Mouse (Mus musculus): ENCODE measurements around the gene Pakap.

The Pakap gene

GRCm38 (mm10) chr4:57715849-57716248 is 147.9 kb downstream of the Pakap start:
- DNase-seq (ENCODE audit: low spot score in 2 of 2): no peak

- no peak for DNase-seq (ENCODE audit: low spot score in 2 of 2)
These were observed 148.8 kb downstream of the Pakap start for GRCm38 (mm10) chr4:57716735-57717134.

DNA sequence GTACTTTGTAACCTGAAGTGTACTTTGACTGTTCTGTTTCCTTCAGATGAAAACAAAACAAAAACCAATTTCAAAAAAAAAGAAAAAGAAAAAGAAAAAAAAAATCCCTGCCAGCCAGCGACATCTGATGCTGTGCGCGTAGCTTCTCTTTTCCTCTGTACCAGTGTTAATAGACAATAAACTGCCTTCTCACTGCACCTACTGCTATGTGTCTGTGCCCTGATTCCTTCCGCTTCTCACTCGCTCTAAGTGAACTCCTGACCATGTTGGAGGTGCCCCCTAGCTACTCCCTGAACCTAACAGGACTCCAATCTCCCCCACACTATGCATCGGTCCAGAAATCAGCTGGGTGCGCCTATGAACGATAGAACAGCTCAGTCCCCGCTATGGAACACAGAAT is 149.4 kb downstream of the Pakap start, which contains the start of gene Akap2:
TSS of gene Akap2 (plus strand) at position 304 of the 400 bp plus-strand sequence.
- DNase-seq (ENCODE audit: low spot score in 2 of 2): no peak

DNA sequence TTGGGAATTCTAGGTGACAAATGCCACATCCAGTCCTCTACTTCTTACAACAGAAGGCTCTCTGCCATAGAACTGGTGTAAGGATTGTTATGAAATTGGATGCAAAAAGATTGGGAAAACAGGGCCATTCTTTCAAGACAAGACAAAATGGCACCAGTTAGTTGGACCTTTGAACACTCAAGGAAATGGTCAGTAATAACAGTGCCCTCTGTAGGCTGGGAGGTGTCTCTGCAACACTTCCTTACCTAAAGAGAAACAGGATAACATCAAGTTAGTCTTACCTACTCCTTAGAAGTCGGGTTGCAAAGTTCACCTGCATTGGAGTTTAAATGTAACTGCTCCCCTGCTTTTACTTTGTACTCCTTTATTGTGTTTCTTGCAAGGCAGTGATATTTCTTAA is 151.4 kb downstream of the Pakap start:
- DNase-seq (ENCODE audit: low spot score in 2 of 2): no peak

GRCm38 (mm10) chr4:57720869-57721361 is 152.9 kb downstream of the Pakap start:
- no peak for DNase-seq (ENCODE audit: low spot score in 2 of 2)

- DNase-seq (ENCODE audit: low spot score in 2 of 2): no peak
These were observed 154.3 kb downstream of the Pakap start for GRCm38 (mm10) chr4:57722296-57722695.

GRCm38 (mm10) chr4:57723659-57724058 is 155.7 kb downstream of the Pakap start:
- no peak for DNase-seq (ENCODE audit: low spot score in 2 of 2)

DNA sequence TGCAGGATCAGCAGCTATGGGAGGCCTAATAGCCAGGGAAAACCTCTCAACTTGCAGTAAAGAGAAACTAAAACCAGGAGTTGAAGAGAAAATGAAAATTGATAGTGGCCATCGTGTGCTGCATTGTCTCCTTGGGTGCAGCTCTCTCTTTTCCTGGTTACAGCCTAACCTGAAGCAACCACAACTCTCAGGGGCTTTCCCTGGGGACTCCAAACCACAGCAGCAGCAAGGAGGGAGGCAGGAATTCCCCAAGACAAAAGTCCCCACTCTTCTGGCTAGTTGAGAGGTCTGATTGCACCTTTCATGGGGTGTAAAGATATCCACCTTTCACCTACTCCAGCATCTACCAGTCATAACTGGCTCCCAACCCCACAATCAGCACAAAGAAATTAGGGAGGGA is 157.6 kb downstream of the Pakap start:
- DNase-seq (ENCODE audit: low spot score in 2 of 2): no peak

DNA sequence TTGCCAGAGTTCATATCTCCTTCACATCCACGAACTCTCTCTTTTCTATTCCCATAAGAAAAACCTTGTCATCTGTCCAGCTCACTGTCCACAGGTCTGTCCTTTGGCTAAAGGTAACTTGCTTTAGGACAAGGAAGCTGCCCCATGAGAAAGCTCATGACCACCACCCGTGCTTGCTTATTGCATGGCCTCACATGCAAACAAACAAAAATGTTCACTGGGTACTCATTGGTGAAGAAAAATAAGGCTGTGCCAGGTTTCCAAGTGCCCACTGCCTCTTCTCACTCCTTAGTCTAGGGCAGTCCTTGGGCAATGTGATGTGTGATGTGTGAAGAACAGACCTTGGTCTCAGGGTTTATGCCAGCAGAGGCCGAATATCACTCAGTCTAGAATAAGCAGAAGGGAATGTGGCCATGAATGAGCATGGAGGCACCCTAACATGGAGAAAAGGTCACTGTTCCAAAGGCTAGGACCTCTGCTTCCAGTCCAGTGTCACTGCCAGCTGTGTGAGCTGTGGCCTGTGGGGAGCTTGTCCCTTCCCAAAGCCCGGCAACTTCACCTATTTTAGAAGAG is 160.7 kb downstream of the Pakap start:
- no peak for DNase-seq (ENCODE audit: low spot score in 2 of 2)

DNA sequence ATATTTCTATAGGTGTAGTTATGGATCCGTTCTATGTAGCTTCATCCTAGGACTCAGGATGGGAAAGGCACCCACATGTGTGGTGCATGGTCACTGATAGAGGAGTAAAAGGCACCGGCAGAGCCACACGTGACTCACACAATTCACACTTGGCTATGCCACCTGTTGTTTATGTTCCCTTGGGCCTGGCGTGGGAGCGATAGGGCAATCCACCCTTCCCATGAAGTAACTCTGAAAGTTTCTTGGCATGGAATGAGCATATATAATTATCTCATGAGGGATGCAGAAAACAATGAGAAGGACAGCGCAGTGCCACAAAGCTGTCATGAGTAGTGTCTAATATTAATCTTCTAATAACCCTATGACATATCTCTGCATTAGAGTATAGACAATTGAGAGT is 162.1 kb downstream of the Pakap start:
- DNase-seq (ENCODE audit: low spot score in 2 of 2): no peak

GRCm38 (mm10) chr4:57730801-57731598 is 163.0 kb downstream of the Pakap start:
- no peak for DNase-seq (ENCODE audit: low spot score in 2 of 2)

DNA sequence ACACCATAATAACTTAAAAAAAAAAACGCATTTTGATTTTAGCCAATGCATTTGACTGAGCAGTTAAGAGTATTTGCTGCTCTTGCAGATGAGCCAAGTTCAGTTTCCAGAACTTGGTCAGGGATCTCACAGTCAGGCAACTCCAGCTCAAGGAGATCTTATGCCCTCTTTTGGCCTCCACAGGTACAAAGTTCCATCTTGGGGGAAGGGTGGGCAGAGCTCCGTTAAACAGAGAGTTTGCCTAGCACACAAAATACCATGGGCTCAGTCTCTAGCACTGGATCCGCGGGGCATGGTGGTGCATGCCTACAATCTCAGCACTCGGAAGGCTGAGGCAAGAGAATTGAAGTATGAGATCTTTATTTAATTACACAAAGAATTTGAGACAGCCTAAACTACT is 164.4 kb downstream of the Pakap start:
- no peak for DNase-seq (ENCODE audit: low spot score in 2 of 2)

GRCm38 (mm10) chr4:57733445-57733844 is 165.5 kb downstream of the Pakap start:
- no peak for DNase-seq (ENCODE audit: low spot score in 2 of 2)

- no peak for DNase-seq (ENCODE audit: low spot score in 2 of 2)
These were observed 167.4 kb downstream of the Pakap start for GRCm38 (mm10) chr4:57735426-57735825.

- DNase-seq (ENCODE audit: low spot score in 2 of 2): no peak
These were observed 171.0 kb downstream of the Pakap start for GRCm38 (mm10) chr4:57738856-57739552.

GRCm38 (mm10) chr4:57743325-57743929 is 175.4 kb downstream of the Pakap start:
- DNase-seq (ENCODE audit: low spot score in 2 of 2): no peak

DNA sequence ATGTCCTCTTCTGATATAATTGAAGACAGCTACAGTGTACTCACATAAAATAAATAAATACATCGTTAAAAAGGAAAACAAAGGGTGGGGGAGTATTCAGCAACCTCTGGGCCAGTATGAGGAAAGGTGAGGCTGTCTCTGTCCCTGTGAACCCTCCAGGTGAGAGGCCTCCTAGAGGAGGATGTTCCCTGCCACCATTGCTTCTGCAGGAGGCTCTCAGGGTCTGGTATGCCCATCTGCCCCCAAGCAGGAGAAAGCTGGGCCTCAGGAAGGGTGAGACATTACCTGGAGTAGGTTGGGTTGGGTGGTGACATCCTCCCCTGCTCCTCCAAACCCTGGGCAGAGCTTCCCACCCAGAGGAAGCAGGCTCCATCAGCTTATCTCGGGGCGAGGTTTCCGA is 182.7 kb downstream of the Pakap start:
- DNase-seq (ENCODE audit: low spot score in 2 of 2): no peak

DNA sequence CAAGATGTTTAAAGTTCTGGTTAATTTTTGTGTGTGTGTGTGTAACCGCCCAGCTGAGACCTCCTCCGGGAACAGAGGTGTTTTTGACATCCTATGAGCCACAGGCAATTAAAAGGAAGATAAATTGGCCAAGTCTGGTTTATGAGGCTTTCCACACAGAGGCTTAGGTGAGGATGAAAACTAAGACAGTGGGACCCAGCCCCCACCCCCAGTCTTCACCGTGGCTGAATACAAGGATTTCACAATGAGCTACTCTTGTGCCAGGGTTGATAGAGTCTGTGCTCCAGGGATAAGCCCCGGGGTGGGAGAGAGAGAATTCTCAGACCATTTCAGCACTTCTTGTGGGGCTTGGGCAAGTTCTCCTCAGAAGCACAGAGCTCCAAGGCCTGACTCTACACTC is 183.1 kb downstream of the Pakap start:
- DNase-seq (ENCODE audit: low spot score in 2 of 2): no peak

DNA sequence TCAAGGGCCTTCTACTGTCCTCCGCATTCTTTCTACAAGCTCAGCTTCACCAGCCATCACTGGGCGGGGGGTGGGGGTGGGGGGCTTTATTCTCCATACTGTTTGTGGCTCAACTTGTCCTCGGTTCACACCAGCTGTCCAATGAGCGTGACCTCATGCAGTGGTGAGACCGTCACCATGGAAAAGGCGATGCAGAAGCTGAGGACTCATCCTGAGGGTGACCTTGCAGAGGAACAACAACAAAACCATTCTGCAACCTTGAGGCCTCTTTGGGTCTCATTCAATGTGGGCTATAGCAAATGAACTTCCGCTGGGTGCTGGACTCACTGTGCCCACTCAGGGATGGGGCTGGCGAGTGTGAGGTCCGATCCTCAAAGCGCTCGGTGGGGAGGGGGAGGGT is 183.6 kb downstream of the Pakap start:
- DNase-seq (ENCODE audit: low spot score in 2 of 2): no peak

DNA sequence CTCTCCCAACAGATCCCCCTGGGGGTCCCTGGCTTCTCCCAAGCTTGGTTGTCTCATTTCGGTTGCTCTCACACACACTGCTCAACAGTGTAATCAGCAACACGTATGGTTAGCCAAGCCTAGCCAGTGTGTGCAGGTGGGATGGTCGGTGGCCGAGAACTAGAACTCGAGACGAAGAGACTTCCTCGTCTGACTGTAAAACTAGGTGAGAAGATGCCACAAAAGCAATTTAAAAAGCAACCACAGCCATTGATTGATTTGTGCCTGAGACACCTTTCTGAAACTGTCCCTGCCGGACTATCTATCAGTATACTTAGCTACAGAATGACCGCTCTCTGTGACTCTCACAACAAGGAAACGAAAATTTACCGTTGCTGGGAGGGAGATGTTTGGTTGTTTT is 187.1 kb downstream of the Pakap start:
- no peak for DNase-seq (ENCODE audit: low spot score in 2 of 2)

- DNase-seq (ENCODE audit: low spot score in 2 of 2): no peak
These were observed 190.0 kb downstream of the Pakap start for GRCm38 (mm10) chr4:57757997-57758396.

DNA sequence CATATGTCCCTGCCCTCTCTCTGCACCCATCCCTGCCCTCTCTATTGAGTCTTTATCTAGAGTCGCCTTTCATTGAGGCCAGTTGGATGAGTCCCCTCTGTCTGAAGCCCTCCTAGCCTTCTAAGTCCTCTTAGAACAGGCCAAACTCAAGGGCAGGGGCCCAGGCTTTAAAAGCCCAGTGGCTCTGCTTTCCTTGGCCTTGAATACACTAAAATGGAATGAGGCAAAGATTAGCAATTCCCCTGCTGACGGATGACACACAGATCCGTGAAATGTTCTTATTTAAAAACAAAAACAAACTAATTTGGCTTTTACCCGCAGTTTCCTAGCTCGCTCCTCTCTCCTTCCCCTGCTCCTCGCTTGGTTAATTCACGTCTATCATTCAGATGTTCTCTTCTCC is 194.4 kb downstream of the Pakap start:
- no peak for DNase-seq (ENCODE audit: low spot score in 2 of 2)

Data from frontal cortex, postnatal 10 days (tissue).